Mouse (Mus musculus) CH12.LX (cell line): Measurements from ENCODE around the gene Gm11232.

ENCODE experiments used
- CHD2 ChIP-seq: IDR thresholded peaks from 2 replicates; pipeline ENCODE4 v1.6.1; 2011; ENCODE audit warnings: low read length, improper control_type of control experiment
- CTCF ChIP-seq, 2 experiments: IDR thresholded peaks in 1 of 2; conservative IDR thresholded peaks in 1 of 2; 2 replicates each; pipeline ENCODE4 v1.5.1; 2011 to 2012; ENCODE audit warnings: low read depth in 2 of 2, low read length in 2 of 2, improper control_type of control experiment in 1 of 2, inconsistent platforms in 1 of 2, mild to moderate bottlenecking in 1 of 2, moderate library complexity in 1 of 2
- ELF1 ChIP-seq: IDR thresholded peaks from 2 replicates; pipeline ENCODE4 v1.6.1; 2014; ENCODE audit warnings: low read depth, mild to moderate bottlenecking, inconsistent platforms, low read length, improper control_type of control experiment
- EP300 ChIP-seq: IDR thresholded peaks from 2 replicates; pipeline ENCODE4 v1.6.1; 2011; ENCODE audit warnings: low read length, improper control_type of control experiment
- MAFK ChIP-seq: IDR thresholded peaks from 2 replicates; pipeline ENCODE4 v1.6.1; 2011; ENCODE audit warnings: low read length, improper control_type of control experiment; ENCODE audit not compliant: insufficient replicate concordance
- MAX ChIP-seq: IDR thresholded peaks from 2 replicates; pipeline ENCODE4 v1.6.1; 2011; ENCODE audit warnings: low read length, improper control_type of control experiment
- MAZ ChIP-seq: IDR thresholded peaks from 2 replicates; pipeline ENCODE4 v1.6.1; 2012; ENCODE audit warnings: low read depth, mild to moderate bottlenecking, inconsistent platforms, low read length, improper control_type of control experiment, moderate library complexity
- NRF1 ChIP-seq: IDR thresholded peaks from 2 replicates; pipeline ENCODE4 v1.6.1; 2014; ENCODE audit warnings: low read depth, mild to moderate bottlenecking, inconsistent platforms, low read length, improper control_type of control experiment, moderate library complexity
- POLR2A ChIP-seq: IDR thresholded peaks from 2 replicates; pipeline ENCODE4 v1.6.1; 2011; ENCODE audit warnings: low read depth, mild to moderate bottlenecking, improper control_type of control experiment, low read length
- TBP ChIP-seq: conservative IDR thresholded peaks from 2 replicates; pipeline ENCODE4 v1.6.1; 2011; ENCODE audit warnings: low read depth, low read length, improper control_type of control experiment
- TCF12 ChIP-seq: IDR thresholded peaks from 2 replicates; pipeline ENCODE4 v1.6.1; 2014; ENCODE audit warnings: low read depth, mild to moderate bottlenecking, inconsistent platforms, low read length, improper control_type of control experiment
- UBTF ChIP-seq: IDR thresholded peaks from 2 replicates; pipeline ENCODE4 v1.6.1; 2012; ENCODE audit warnings: low read depth, mild to moderate bottlenecking, inconsistent platforms, low read length, improper control_type of control experiment, moderate library complexity
- ZKSCAN1 ChIP-seq: IDR thresholded peaks from 2 replicates; pipeline ENCODE4 v1.6.1; 2012; ENCODE audit warnings: low read depth, inconsistent platforms, low read length, improper control_type of control experiment, borderline replicate concordance

DNA sequence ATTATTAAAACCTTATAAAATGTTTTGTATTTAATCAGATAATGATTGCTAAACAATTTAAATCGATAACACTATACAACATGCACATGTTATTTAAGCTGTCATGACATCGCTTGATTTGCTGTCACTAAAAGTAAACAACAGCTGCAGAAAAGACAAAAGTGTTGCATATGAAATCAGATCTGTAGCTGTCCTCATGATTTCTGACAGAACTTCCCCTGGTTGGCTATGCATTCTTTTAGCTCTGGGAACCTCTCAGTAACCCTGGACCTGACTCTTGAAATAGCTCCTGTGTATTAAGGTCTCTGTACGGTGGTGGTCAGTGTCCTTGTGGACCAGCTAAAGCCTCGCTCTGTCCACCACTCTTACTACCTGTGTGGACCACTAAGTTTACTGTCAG lies 30.7 kb downstream of the Gm11232 start:
- TF ChIP-seq POLR2A, result no peak
- TF ChIP-seq ELF1, result no peak
- TF ChIP-seq CHD2, result no peak
- TF ChIP-seq CTCF (conservative IDR thresholded peaks at IDR 0.05 in 1 of 2, IDR thresholded peaks at IDR 0.05 in 1 of 2; ENCODE audit: low read depth in 2 of 2, low read length in 2 of 2), result no peak
- no peak for TF ChIP-seq ZKSCAN1
- TF ChIP-seq TBP, result no peak
- TF ChIP-seq MAFK, result no peak
- no peak for TF ChIP-seq NRF1
- TF ChIP-seq MAZ, result no peak
- no peak for TF ChIP-seq TCF12
- no peak for TF ChIP-seq UBTF
- no peak for TF ChIP-seq EP300
- TF ChIP-seq MAX, result no peak
